Mouse (Mus musculus) midbrain, postnatal 0 days (tissue): ENCODE measurements around the gene Snd1. TPM values are rescaled to one million over a fixed set of nuclear protein-coding genes. Genes with fewer than 3 reads are reported as not detected.

Experiments
- ATAC-seq: fragments of 200-750 bp; cut with Nextera tagmentation; 2 replicates; pipeline ENCODE4 v1.8.0; 2017; ENCODE audit warnings: moderate number of reproducible peaks, mild to moderate bottlenecking, moderate TSS enrichment, moderate library complexity; ENCODE audit not compliant: low FRiP score
- DNase-seq: peaks from one replicate; pipeline ENCODE4 v3.0.0-alpha.2; 2015; ENCODE audit warnings: low spot score
- H3K27ac ChIP-seq: fragments of 300-500 bp; sonication (generic); 2 replicates; pipeline ENCODE4 v1.5.1; 2014; ENCODE audit warnings: low read depth, mild to moderate bottlenecking, low read length, mixed read lengths
- H3K27me3 ChIP-seq: fragments of 300-500 bp; sonication (generic); 2 replicates; pipeline ENCODE4 v1.6.1; 2014; ENCODE audit warnings: low read length, control low read depth, mixed read lengths; ENCODE audit not compliant: insufficient read depth
- H3K36me3 ChIP-seq: fragments of 300-500 bp; sonication (generic); 2 replicates; pipeline ENCODE4 v1.6.1; 2014; ENCODE audit warnings: low read length, control low read depth, mixed read lengths; ENCODE audit not compliant: insufficient read depth
- H3K4me1 ChIP-seq: fragments of 300-500 bp; sonication (generic); 2 replicates; pipeline ENCODE4 v1.6.1; 2014; ENCODE audit warnings: mild to moderate bottlenecking, control low read depth, antibody characterized with exemption, low read length, mixed read lengths; ENCODE audit not compliant: insufficient read depth
- H3K4me2 ChIP-seq: fragments of 300-500 bp; sonication (generic); 2 replicates; pipeline ENCODE4 v1.6.1; 2014; ENCODE audit warnings: low read depth, mild to moderate bottlenecking, low read length, mixed read lengths; ENCODE audit not compliant: poor library complexity, severe bottlenecking
- H3K4me3 ChIP-seq: fragments of 300-500 bp; sonication (generic); 2 replicates; pipeline ENCODE4 v1.5.1; 2014; ENCODE audit warnings: low read depth, mild to moderate bottlenecking, low read length, moderate library complexity
- H3K9ac ChIP-seq: fragments of 300-500 bp; sonication (generic); replicated peaks from 2 replicates; pipeline ENCODE4 v1.6.1; 2014; ENCODE audit warnings: mild to moderate bottlenecking, low read length, moderate library complexity, mixed read lengths; ENCODE audit not compliant: poor library complexity, severe bottlenecking
- H3K9me3 ChIP-seq: fragments of 300-500 bp; sonication (generic); 2 replicates; pipeline ENCODE4 v1.6.1; 2016; ENCODE audit warnings: low read length, control low read depth
- CTCF ChIP-seq: IDR thresholded peaks from 2 replicates; pipeline ENCODE4 v1.5.1; 2016; ENCODE audit warnings: antibody characterized with exemption, mild to moderate bottlenecking
- whole genome bisulfite sequencing: fragments of 180-500 bp; shearing (Covaris S2); extraction: QIAGEN DNeasy Blood & Tissue Kit; methylation state at CpG from one replicate; pipeline ENCODE4 v1.1.7; 2014; 5-methylcytosine and 5-hydroxymethylcytosine counted together
- polyA plus RNA-seq: library from polyadenylated mRNA; unstranded; fragments of >200 nt; fragmentation: Nextera tagmentation; extraction: Ambion mirVana; gene quantifications from 2 replicates; pipeline ENCODE4 v1.2.1, GENCODE M21; 2015
- total RNA-seq: library from RNA; depleted of rRNA; stranded (reverse); fragments of >200 nt; gene quantifications from 2 replicates; pipeline ENCODE4 v1.2.3, GENCODE M21; 2014

Snd1 gene
- total and polyA plus RNA-seq, 2 experiments from 2014 or later, result 70.6 to 81.1 TPM

GRCm38 (mm10) chr6:28791809-28792208, 316.9 kb downstream of the Snd1 start:
- WGBS, result 95% methylated on average over 3 of the region's 3 CpGs
- H3K27ac ChIP-seq, result no peak overlapping the region
- H3K9ac ChIP-seq, result no peak overlapping the region
- H3K4me2 ChIP-seq, result no peak overlapping the region
- no peak for TF ChIP-seq CTCF
- H3K36me3 ChIP-seq, result no peaks in the 10 kb centered on the region; the same call in 1 of the 2 replicates
- no peak overlapping the region for H3K4me3 ChIP-seq
- no peaks in the 10 kb centered on the region for H3K27me3 ChIP-seq
- DNase-seq (no peak), ATAC-seq (no peak)
- no peaks in the 10 kb centered on the region for H3K9me3 ChIP-seq
- H3K4me1 ChIP-seq, result no peaks in the 10 kb centered on the region

- DNase-seq (peak; percentile 70), ATAC-seq (peak; percentile 57)
- Histone ChIP-seq H3K36me3 (no peaks in the 10 kb centered on the region; the same call in 1 of the 2 replicates), H3K27me3 (no peaks in the 10 kb centered on the region), H3K27ac (no peak overlapping the region), H3K9me3 (no peaks in the 10 kb centered on the region), H3K4me2 (no peak overlapping the region), H3K4me3 (no peak overlapping the region), H3K4me1 (no peaks in the 10 kb centered on the region), H3K9ac (no peak overlapping the region)
- 23% methylated on average over 9 of the region's 9 CpGs for WGBS
- TF ChIP-seq CTCF, result no peak
These were observed 320.4 kb downstream of the Snd1 start for GRCm38 (mm10) chr6:28795380-28795779.

- Histone ChIP-seq H3K9me3 (no peaks in the 10 kb centered on the region), H3K36me3 (no peaks in the 10 kb centered on the region; the same call in 1 of the 2 replicates), H3K4me2 (no peak overlapping the region), H3K4me3 (no peak overlapping the region), H3K27ac (no peak overlapping the region), H3K4me1 (no peaks in the 10 kb centered on the region), H3K9ac (no peak overlapping the region), H3K27me3 (no peaks in the 10 kb centered on the region)
- peak; percentile 39; the same call in 1 of the 2 replicates for ATAC-seq
- DNase-seq, result no peak
- 58% methylated on average over 16 of the region's 16 CpGs for WGBS
- no peak for TF ChIP-seq CTCF
These were observed 321.0 kb downstream of the Snd1 start for GRCm38 (mm10) chr6:28795792-28796515.

GRCm38 (mm10) chr6:28799818-28800217, 324.9 kb downstream of the Snd1 start:
- H3K27ac ChIP-seq, result no peak overlapping the region
- no peaks in the 10 kb centered on the region for H3K9me3 ChIP-seq
- no peak overlapping the region for H3K9ac ChIP-seq
- no peaks in the 10 kb centered on the region for H3K4me1 ChIP-seq
- ATAC-seq (no peak), DNase-seq (no peak)
- H3K27me3 ChIP-seq, result no peaks in the 10 kb centered on the region
- H3K4me2 ChIP-seq, result no peak overlapping the region
- WGBS, result 92% methylated on average over 2 of the region's 2 CpGs
- TF ChIP-seq CTCF, result no peak
- H3K4me3 ChIP-seq, result no peak overlapping the region
- no peaks in the 10 kb centered on the region; the same call in 1 of the 2 replicates for H3K36me3 ChIP-seq

GRCm38 (mm10) chr6:28800976-28801375, 326.0 kb downstream of the Snd1 start:
- DNase-seq (no peak), ATAC-seq (no peak)

GRCm38 (mm10) chr6:28803678-28804279, 328.8 kb downstream of the Snd1 start:
- ATAC-seq (no peak), DNase-seq (no peak)
- no peaks in the 10 kb centered on the region for H3K27me3 ChIP-seq
- H3K27ac ChIP-seq, result no peak overlapping the region
- TF ChIP-seq CTCF, result no peak
- H3K4me1 ChIP-seq, result no peaks in the 10 kb centered on the region
- WGBS, result 83% methylated on average over 6 of the region's 6 CpGs
- no peaks in the 10 kb centered on the region for H3K36me3 ChIP-seq
- H3K4me2 ChIP-seq, result no peak overlapping the region
- no peak overlapping the region for H3K9ac ChIP-seq
- H3K4me3 ChIP-seq, result no peak overlapping the region
- no peaks in the 10 kb centered on the region for H3K9me3 ChIP-seq

More at GRCm38 (mm10) chr6:28800976-28801375, 326.0 kb downstream of the Snd1 start:
- Histone ChIP-seq H3K27ac (no peak overlapping the region), H3K4me1 (no peaks in the 10 kb centered on the region), H3K9me3 (no peaks in the 10 kb centered on the region), H3K9ac (no peak overlapping the region), H3K36me3 (no peaks in the 10 kb centered on the region; the same call in 1 of the 2 replicates), H3K27me3 (no peaks in the 10 kb centered on the region), H3K4me3 (no peak overlapping the region), H3K4me2 (no peak overlapping the region)
- WGBS, result 93% methylated on average over 3 of the region's 3 CpGs
- TF ChIP-seq CTCF, result no peak
